Mouse (Mus musculus) layer of hippocampus, postnatal 10 days (tissue): ENCODE measurements at regions not wholly inside any gene's neighbourhood (a gene's known extent, or its start where the extent isn't known, plus 50 kb on each side); places are given as distances from the start of the nearest gene placed in this dataset.
A peak's percentile ranks its signal among the peaks of the same experiment; 100 is the strongest.

ENCODE experiments used
- DNase-seq, 2 experiments: peaks; one replicate each; pipeline ENCODE4 v3.0.0; 2021; ENCODE audit warnings: low spot score in 2 of 2

- no peak for DNase-seq
Measured at GRCm38 (mm10) chr3:34384965-34385505, 265.2 kb upstream of the Sox2 start.

DNA sequence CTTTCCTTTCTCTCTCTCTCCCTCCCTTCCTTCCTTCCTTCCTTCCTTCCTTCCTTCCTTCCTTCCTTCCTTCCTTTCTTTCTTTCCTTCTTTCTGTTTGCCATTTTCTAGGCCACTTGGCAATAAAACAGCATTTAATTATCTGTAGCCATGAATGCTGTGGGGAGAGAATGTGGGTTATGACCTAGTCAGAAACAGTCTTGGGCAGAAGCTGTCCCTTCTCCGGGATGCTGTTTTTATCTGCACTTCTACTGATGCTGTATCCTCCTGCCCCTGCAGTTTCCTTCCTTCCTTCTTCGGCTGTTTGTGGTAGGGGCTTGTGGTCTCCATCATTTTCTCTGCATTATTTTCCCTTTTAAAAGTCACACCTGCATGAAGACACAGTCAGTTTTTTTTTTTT is 272.3 kb upstream of the Sox2 start:
- DNase-seq = no peak

GRCm38 (mm10) chr3:34377329-34377728 is 272.9 kb upstream of the Sox2 start:
- DNase-seq = no peak

DNA sequence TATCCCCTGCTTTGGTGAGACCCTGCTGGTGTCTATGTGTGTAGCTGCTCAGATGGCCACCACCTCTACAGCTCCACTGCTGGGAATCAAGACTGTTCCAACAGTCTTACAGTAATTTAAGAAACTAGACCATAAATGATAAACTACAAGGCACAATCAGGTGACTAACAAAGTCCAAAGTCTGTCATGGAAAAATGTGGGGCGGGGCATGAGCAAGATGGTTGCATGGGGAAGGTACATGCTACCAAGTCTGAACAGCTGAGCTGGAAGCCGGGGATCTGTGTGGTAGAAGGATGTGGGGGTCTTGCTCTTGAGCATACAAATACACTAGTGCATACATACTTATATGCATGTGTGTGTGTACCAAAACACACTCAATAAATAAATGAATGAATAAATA is 278.8 kb upstream of the Sox2 start:
- no peak for DNase-seq

DNA sequence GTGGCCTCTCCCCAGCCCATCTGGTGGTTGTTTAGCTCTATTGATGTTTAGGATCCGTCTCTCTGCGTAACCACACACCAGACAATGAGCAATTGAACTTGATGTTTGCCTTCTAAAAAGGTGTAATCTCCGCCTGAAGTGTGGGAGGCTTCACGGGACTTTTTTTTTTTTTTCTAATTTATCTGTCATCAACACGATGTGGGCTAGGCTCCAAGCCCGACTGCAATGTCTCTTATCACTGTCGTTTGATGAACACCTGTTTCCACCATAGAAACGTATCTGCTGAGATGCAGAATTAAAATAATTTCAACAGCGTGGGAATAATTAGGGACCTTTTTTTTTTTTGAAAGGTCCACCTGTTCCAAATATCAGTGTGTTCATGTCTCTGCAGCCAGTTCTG is 257.0 kb upstream of the Dnajc19 start:
- DNase-seq = no peak

GRCm38 (mm10) chr3:34333555-34333954 is 252.4 kb upstream of the Dnajc19 start:
- DNase-seq = peak in 1 of 2 experiments; percentile 0

DNA sequence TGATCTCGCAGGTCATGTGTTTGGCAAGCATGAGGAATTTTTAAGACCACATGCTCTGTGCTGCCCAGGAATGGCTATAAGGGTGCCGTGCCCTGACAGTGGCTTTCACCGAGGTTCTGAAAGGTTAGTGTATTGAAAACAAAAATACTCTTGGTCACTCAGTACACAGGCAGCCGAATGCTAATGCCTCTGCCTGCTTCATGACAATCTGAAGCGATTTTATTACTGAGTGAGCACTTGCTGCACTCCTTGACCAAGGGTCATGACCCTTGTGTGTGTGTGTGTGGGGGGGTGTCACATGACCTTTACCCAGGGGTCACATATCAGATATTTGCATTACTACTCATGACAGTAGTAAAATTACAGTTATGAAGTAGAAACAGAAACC is 250.8 kb upstream of the Dnajc19 start:
- no peak for DNase-seq

- no peak for DNase-seq
Measured at GRCm38 (mm10) chr3:34330970-34331888, 250.1 kb upstream of the Dnajc19 start.

- DNase-seq = peak; percentile 65 to 70
Measured at GRCm38 (mm10) chr3:34328865-34329264, 247.7 kb upstream of the Dnajc19 start.

- no peak for DNase-seq
Measured at GRCm38 (mm10) chr3:34325669-34326068, 244.5 kb upstream of the Dnajc19 start.

- no peak for DNase-seq
Measured at GRCm38 (mm10) chr3:34322527-34323210, 241.5 kb upstream of the Dnajc19 start.

- DNase-seq = no peak
Measured at GRCm38 (mm10) chr3:34314798-34315197, 233.7 kb upstream of the Dnajc19 start.

DNA sequence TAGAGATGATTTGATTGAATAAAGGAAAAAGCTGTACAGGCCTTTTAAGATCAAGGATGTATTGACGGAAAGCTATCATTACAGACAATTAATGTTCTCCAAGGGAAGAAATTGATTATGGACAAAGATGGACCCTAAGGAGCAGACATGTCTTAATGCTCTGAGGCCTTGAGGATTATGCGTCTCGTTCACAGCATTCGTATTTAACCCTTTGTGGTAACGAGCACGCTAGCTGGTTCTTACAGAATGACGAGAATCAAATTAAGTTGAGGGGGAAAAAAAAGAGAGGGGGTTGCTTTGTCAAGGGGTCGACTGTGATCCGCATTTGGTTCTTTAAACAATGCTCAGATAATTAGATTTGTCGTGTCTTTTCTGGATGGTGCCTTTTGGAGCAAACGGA is 233.3 kb upstream of the Dnajc19 start:
- no peak for DNase-seq

DNA sequence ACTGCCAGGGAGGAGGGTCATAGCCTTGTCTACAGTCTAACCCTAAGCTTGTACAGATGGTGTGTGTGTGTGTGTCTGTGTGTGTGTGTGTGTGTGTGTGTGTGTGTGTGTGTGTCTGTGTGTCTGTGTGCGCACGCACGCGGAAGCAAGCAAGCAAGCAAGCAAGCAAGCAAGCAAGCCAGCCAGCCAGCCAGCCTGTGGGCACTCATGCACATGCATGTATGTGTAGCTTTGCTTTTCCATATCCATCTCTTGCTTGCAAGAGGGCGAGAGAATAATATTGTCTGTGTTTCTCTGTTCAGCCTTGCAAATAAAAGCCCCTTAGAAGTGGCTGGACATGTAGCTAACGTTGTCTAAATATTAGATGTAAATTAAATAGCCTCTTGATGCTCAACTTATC is 230.8 kb upstream of the Dnajc19 start:
- no peak for DNase-seq

GRCm38 (mm10) chr3:34299637-34300036 is 218.5 kb upstream of the Dnajc19 start:
- no peak for DNase-seq

DNA sequence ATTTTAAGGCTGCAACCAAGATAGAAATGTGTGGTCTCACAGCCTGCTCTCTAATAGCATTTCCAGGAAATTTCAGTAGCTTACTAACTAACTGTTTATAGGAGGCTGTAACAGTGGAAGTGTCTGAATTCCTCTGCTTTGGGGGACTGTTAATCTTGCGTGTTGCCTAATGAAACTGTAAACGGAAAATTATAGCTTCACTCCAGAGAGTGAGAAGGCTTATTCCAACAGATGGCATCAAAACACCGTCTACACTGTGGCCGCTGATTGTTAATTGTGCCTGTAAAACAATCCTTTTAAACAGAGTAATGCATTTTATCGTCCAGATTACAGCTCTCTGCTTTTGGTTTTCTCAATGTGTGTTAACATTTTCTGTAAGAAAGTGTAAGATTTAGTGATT is 206.7 kb upstream of the Dnajc19 start:
- DNase-seq = no peak

- peak in 1 of 2 experiments; percentile 30 for DNase-seq
Measured at GRCm38 (mm10) chr3:34270154-34270553, 189.0 kb upstream of the Dnajc19 start.

- no peak for DNase-seq
Measured at GRCm38 (mm10) chr3:34266462-34266861, 185.3 kb upstream of the Dnajc19 start.

GRCm38 (mm10) chr3:34264811-34265210 is 183.7 kb upstream of the Dnajc19 start:
- no peak for DNase-seq

DNA sequence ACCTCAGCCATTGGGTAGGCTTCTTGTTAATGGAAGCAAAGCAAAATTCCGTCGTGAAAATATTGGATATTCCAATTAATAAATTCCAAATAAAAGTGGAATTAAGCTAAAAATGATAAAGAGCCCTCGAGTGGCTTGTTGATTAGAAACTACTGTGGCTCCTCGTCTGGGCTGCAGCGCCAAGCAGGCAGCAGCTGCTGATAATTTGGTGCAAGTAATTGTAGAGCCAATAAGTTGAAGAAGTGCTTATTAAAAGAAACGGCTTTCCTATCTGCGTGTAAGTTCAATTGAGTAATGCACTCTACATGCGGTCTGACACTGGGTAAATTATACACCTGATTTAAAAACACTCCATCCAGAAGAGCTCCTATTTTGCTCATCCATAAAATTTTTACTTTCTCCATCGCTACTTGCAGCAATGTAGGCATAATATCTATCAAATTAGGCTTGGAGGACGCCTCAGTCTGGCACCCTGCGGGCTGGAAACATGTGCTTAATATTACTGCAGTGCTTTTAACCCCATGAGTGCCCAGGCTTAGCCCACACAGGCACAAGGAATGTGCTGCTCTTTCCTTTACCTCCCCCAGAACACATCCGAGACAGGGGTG is 171.7 kb upstream of the Dnajc19 start:
- DNase-seq = no peak

DNA sequence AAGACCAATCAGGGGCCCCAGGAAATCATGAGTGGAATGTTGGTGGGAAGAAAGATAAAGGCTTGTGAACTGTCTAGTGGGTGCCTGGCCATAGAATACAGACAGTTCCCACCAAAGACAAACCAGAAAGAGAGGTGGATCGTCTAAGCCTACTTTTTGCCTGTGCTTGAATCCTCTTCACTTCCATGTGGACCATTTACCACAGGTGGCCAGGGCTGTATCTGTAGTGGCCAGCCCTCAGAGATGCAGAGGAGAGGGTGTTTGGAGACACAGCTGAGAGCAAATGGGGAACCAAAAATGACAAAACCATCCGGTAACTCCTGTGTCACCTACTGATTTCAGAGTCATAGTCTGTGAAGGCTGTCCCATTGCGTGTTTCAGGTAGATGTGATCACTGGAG is 161.0 kb upstream of the Dnajc19 start:
- no peak for DNase-seq

- DNase-seq = no peak
Measured at GRCm38 (mm10) chr3:34239978-34240377, 158.9 kb upstream of the Dnajc19 start.
